Mouse (Mus musculus): ENCODE results near the gene Phf20. TPM values are rescaled to one million over a fixed set of nuclear protein-coding genes. Genes with fewer than 3 reads are reported as not detected.
"Not testable (repeated sequence)": the region's sequence is repeated elsewhere in the genome, so short reads cannot be mapped to it uniquely, and the experiment has no call there.

Gene Phf20
- polyA plus RNA-seq, 1 experiment from 2014 or later: 61.1 TPM

- no peak; the same call in 1 of the 2 replicates for ATAC-seq (replicated peaks; ENCODE audit: insufficient number of reproducible peaks, low FRiP score, low TSS enrichment)
- peaks cover 7% of the 10 kb centered on the region for H3K36me3 ChIP-seq (ENCODE audit: control insufficient read depth, insufficient read depth, low read length)
- no peaks in the 10 kb centered on the region for H3K9me3 ChIP-seq (replicated peaks; ENCODE audit: control insufficient read depth, low read length)
- peak overlapping the region; percentile 97 for H3K27ac ChIP-seq (ENCODE audit: low read depth, low read length)
- H3K9ac ChIP-seq (ENCODE audit: low read depth, low read length): peak overlapping the region; percentile 100
- H3K4me1 ChIP-seq (ENCODE audit: control insufficient read depth, insufficient read depth, low read length): peaks cover 16% of the 10 kb centered on the region
- peak overlapping the region; percentile 99 for H3K4me3 ChIP-seq (ENCODE audit: low read depth, low read length)
- H3K27me3 ChIP-seq (ENCODE audit: control insufficient read depth, insufficient read depth, low read length): no peaks in the 10 kb centered on the region
- peak overlapping the region; percentile 88; the same call in 1 of the 2 replicates for H3K4me2 ChIP-seq
- WGBS (ENCODE audit: insufficient replicate concordance): under 1% methylated on average over 41 of the region's 41 CpGs
These were observed 16.5 kb upstream of the Phf20 start for GRCm38 (mm10) chr2:156179796-156180093.

DNA sequence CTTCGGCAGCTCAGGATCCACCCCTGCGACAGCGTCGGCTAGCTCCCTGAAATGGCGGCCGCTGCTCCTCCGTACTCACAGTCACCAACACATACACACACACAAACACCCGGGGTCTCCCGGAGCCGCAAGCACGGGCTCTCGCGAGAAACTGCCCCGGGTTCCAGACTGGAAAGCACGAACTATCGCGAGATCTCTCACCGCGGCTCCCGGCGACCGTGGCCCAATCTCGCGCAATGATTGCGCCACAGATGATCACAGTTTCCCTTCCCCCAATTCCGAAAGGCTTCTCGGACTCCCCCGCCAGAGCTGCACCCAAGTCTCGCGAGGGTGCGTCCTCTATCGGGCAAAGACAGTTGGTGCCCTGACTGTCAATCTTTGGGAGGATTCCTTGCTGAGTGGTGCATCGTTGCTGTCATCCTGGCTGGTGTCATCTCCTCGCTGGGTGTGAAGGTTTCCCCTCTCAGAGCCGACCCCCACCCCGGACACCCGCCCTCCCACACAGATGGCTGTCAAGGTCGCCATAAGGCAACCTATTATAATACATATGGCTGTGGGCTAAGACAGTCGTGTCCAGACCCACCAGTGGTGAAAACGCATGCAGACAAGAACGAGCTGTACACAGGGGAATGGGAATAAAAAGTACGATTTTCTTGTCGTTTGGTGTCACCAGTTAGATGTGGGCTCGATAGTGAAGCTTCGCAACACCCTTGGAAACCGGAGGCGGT, 16.0 kb upstream of the Phf20 start, which contains the start of gene Rbm39:
TSS of gene Rbm39 (minus strand) at position 145 of the 728 bp plus-strand sequence.
- Histone ChIP-seq H3K9me3 (replicated peaks; ENCODE audit: control insufficient read depth, low read length) (no peaks in the 10 kb centered on the region), H3K9ac (ENCODE audit: low read depth, low read length) (peak within 1 kb of the TSS; percentile 100), H3K4me3 (ENCODE audit: low read depth, low read length) (peak within 1 kb of the TSS; percentile 99), H3K27ac (ENCODE audit: low read depth, low read length) (peak within 1 kb of the TSS; percentile 97), H3K4me2 (peak within 1 kb of the TSS; percentile 88), H3K27me3 (ENCODE audit: control insufficient read depth, insufficient read depth, low read length) (no peaks in the 10 kb centered on the region), H3K36me3 (ENCODE audit: control insufficient read depth, insufficient read depth, low read length) (peaks cover 7% of the 10 kb centered on the region), H3K4me1 (ENCODE audit: control insufficient read depth, insufficient read depth, low read length) (peaks cover 16% of the 10 kb centered on the region)
- under 1% methylated on average over 47 of the region's 47 CpGs for WGBS (ENCODE audit: insufficient replicate concordance)
- ATAC-seq (replicated peaks; ENCODE audit: insufficient number of reproducible peaks, low FRiP score, low TSS enrichment): peak; percentile 96

DNA sequence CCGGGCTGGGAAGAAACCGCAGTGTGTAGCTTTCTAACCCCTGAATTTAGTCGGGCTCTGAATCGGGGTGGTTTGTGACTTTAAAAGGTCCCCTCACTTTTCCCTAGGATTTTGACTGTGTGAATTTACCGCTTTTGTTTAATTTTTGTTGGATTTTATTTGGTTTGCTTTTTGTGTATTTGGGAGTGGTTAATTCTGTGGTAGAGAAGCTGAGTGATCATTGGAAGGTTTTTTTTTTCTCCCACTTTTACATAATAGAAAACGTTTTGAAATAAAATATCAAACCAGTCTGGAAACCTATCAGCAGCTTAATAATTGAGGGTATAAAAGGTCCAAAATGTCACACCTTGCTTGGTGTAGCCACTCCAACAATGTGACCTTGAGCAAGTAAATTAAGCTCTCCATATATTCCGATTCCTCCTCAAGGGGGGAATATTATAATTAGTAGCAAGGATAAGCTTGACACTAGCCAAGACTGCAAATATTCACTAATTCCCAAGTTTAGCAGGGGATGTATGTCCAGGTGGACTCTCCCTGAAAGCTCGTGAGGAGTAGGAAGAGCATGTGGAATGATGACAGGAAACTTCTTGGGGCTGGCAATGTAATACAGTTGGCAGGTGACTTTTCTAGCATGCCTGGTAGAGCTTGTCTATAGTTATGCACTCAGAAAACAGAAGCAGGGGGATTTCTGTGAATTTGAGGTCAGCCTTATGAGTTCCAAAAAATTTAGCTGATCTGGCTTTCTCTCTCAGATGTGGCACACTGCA, 15.3 kb upstream of the Phf20 start:
- H3K36me3 ChIP-seq (ENCODE audit: control insufficient read depth, insufficient read depth, low read length): peaks cover 7% of the 10 kb centered on the region
- peak overlapping the region; percentile 75 for H3K4me2 ChIP-seq
- WGBS (ENCODE audit: insufficient replicate concordance): 16% methylated on average over 8 of the region's 8 CpGs
- peak overlapping the region; percentile 100 for H3K9ac ChIP-seq (ENCODE audit: low read depth, low read length)
- H3K27ac ChIP-seq (ENCODE audit: low read depth, low read length): peak overlapping the region; percentile 97
- H3K4me3 ChIP-seq (ENCODE audit: low read depth, low read length): peak overlapping the region; percentile 99
- no peaks in the 10 kb centered on the region for H3K9me3 ChIP-seq (replicated peaks; ENCODE audit: control insufficient read depth, low read length)
- H3K4me1 ChIP-seq (ENCODE audit: control insufficient read depth, insufficient read depth, low read length): peaks cover 16% of the 10 kb centered on the region
- ATAC-seq (replicated peaks; ENCODE audit: insufficient number of reproducible peaks, low FRiP score, low TSS enrichment): peak; percentile 2; the same call in 1 of the 2 replicates
- H3K27me3 ChIP-seq (ENCODE audit: control insufficient read depth, insufficient read depth, low read length): no peaks in the 10 kb centered on the region

DNA sequence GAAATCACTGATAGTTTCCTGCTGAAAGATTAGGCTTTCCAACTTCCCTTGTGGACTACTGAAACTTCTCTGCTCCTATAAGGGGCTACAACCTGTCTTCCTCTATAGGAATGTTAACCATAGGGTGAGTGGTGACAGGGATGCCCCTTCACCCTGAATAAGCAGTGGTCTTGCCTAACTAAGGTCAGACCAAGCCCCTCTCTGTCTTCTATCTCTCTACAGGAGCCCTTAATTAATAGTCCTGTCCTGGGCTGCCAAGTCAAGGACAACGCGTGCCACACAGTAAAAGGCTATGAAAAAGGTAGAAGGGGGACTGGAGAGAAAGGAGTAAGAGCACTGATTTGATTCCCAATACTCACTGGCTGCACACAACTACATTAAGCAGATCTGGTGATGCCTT, 14.7 kb upstream of the Phf20 start:
- Histone ChIP-seq H3K4me2 (peak overlapping the region; percentile 75; the same call in 1 of the 2 replicates), H3K27me3 (ENCODE audit: control insufficient read depth, insufficient read depth, low read length) (no peaks in the 10 kb centered on the region), H3K4me3 (ENCODE audit: low read depth, low read length) (no peak overlapping the region; the same call in 1 of the 2 replicates), H3K4me1 (ENCODE audit: control insufficient read depth, insufficient read depth, low read length) (peaks cover 16% of the 10 kb centered on the region), H3K9ac (ENCODE audit: low read depth, low read length) (no peak overlapping the region), H3K36me3 (ENCODE audit: control insufficient read depth, insufficient read depth, low read length) (peaks cover 7% of the 10 kb centered on the region), H3K9me3 (replicated peaks; ENCODE audit: control insufficient read depth, low read length) (no peaks in the 10 kb centered on the region), H3K27ac (ENCODE audit: low read depth, low read length) (no peak overlapping the region)
- 78% methylated on average over 2 of the region's 2 CpGs for WGBS (ENCODE audit: insufficient replicate concordance)
- no peak for ATAC-seq (replicated peaks; ENCODE audit: insufficient number of reproducible peaks, low FRiP score, low TSS enrichment)

DNA sequence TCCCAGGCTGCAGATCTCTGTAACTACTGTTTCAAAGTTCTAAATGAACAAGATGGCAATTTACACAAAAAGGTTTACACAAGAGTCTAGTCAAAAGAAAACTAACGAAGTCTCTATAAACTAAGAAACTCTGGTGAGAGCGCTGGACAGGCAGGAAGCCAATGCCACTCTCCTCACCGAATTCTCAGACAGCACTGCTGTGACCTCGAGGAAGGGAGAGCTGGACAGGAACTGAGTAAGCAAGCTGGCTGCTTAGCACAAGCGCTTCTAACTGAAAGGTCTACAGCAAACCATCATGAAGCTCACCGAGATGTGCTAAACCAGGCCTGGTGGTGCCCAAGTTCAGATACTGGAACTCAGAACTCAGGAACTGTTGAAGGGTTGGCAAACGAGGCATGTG, 7.0 kb upstream of the Phf20 start:
- 77% methylated on average over 7 of the region's 7 CpGs for WGBS (ENCODE audit: insufficient replicate concordance)
- H3K4me2 ChIP-seq; H3K9me3 ChIP-seq (replicated peaks; ENCODE audit: control insufficient read depth, low read length); H3K27ac ChIP-seq (ENCODE audit: low read depth, low read length); H3K4me1 ChIP-seq (ENCODE audit: control insufficient read depth, insufficient read depth, low read length); ATAC-seq (replicated peaks; ENCODE audit: insufficient number of reproducible peaks, low FRiP score, low TSS enrichment); H3K27me3 ChIP-seq (ENCODE audit: control insufficient read depth, insufficient read depth, low read length); H3K4me3 ChIP-seq (ENCODE audit: low read depth, low read length); H3K9ac ChIP-seq (ENCODE audit: low read depth, low read length); H3K36me3 ChIP-seq (ENCODE audit: control insufficient read depth, insufficient read depth, low read length): not testable (repeated sequence)

DNA sequence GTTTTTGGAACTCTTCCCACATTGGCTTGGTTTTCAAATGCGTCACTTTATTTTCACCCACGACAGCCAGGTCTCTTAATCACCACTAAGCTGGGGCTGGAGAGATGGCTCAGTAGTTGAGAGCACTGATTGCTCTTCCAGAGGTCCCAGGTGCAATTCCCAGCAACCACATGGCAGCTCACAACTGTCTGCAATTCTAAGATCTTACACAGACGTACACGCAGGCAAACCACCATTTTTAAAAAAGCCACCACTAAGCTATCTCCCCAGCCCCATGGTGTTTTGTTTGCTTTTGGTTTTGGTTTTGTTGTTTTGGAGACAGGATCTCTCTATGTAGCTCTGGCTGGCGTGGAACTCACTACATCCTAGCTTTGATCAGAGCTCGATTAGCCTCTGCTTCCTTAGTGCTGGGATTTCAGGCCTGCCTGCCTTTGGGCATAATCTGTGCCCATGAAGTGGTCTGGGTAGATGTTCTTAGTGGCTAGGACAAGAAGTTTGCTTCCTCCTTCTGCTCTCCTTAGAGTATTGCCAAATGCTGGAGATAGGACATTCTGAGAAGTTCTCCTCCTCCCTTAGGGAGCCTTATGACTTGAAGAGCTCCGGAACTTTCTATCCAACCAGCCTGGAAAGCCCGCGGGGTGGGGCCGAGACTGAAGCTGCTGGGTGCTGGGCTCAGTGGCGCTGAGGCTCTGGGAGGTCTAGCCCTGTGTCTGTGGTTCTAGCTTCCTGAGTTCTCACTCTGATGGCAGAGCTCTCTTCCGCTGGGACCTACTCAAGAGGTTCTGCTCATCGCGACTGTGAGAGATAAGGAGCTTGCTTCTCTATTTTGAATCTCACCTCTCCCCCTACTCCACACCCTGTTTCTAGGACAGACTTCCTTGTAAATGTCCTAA, 6.0 kb upstream of the Phf20 start:
- H3K27ac ChIP-seq (ENCODE audit: low read depth, low read length): no peak overlapping the region
- no peaks in the 10 kb centered on the region for H3K36me3 ChIP-seq (ENCODE audit: control insufficient read depth, insufficient read depth, low read length)
- no peak for ATAC-seq (replicated peaks; ENCODE audit: insufficient number of reproducible peaks, low FRiP score, low TSS enrichment)
- no peaks in the 10 kb centered on the region for H3K27me3 ChIP-seq (ENCODE audit: control insufficient read depth, insufficient read depth, low read length)
- no peaks in the 10 kb centered on the region for H3K9me3 ChIP-seq (replicated peaks; ENCODE audit: control insufficient read depth, low read length)
- 71% methylated on average over 14 of the region's 14 CpGs for WGBS (ENCODE audit: insufficient replicate concordance)
- peaks cover 3% of the 10 kb centered on the region; the same call in 1 of the 2 replicates for H3K4me1 ChIP-seq (ENCODE audit: control insufficient read depth, insufficient read depth, low read length)
- no peak overlapping the region for H3K4me3 ChIP-seq (ENCODE audit: low read depth, low read length)
- H3K4me2 ChIP-seq: no peak overlapping the region
- no peak overlapping the region for H3K9ac ChIP-seq (ENCODE audit: low read depth, low read length)

- WGBS (ENCODE audit: insufficient replicate concordance): 89% methylated on average over 2 of the region's 2 CpGs
- Histone ChIP-seq H3K9me3 (replicated peaks; ENCODE audit: control insufficient read depth, low read length) (no peaks in the 10 kb centered on the region), H3K27me3 (ENCODE audit: control insufficient read depth, insufficient read depth, low read length) (no peaks in the 10 kb centered on the region), H3K9ac (ENCODE audit: low read depth, low read length) (no peak overlapping the region), H3K4me1 (ENCODE audit: control insufficient read depth, insufficient read depth, low read length) (peaks cover 3% of the 10 kb centered on the region; the same call in 1 of the 2 replicates), H3K36me3 (ENCODE audit: control insufficient read depth, insufficient read depth, low read length) (no peaks in the 10 kb centered on the region), H3K4me3 (ENCODE audit: low read depth, low read length) (no peak overlapping the region), H3K27ac (ENCODE audit: low read depth, low read length) (no peak overlapping the region), H3K4me2 (no peak overlapping the region)
- ATAC-seq (replicated peaks; ENCODE audit: insufficient number of reproducible peaks, low FRiP score, low TSS enrichment): no peak
These were observed 4.7 kb upstream of the Phf20 start for GRCm38 (mm10) chr2:156191540-156191939.

DNA sequence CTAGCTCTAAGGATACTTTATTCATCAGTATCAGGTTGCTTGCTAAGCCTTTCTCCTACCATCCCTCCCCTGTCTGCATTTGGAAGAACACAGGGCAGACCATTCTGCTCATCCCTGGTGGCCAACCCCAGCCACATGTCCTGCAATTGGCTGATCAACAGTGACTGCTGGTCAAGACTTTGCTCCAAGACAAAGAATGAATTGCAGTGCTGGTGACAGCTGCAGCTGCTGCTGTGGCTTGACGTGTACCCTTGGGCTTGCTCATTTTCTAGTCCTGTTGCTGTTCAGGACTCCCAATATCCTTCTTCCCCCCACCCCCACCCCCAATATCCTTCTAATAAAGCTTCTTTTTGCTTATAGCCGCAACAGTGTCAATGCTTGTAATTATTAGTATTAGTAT, 4.2 kb upstream of the Phf20 start:
- Histone ChIP-seq H3K9me3 (replicated peaks; ENCODE audit: control insufficient read depth, low read length) (no peaks in the 10 kb centered on the region), H3K4me2 (no peak overlapping the region), H3K36me3 (ENCODE audit: control insufficient read depth, insufficient read depth, low read length) (no peaks in the 10 kb centered on the region), H3K27me3 (ENCODE audit: control insufficient read depth, insufficient read depth, low read length) (no peaks in the 10 kb centered on the region), H3K4me1 (ENCODE audit: control insufficient read depth, insufficient read depth, low read length) (peaks cover 3% of the 10 kb centered on the region; the same call in 1 of the 2 replicates), H3K27ac (ENCODE audit: low read depth, low read length) (no peak overlapping the region), H3K4me3 (ENCODE audit: low read depth, low read length) (no peak overlapping the region), H3K9ac (ENCODE audit: low read depth, low read length) (no peak overlapping the region)
- no peak for ATAC-seq (replicated peaks; ENCODE audit: insufficient number of reproducible peaks, low FRiP score, low TSS enrichment)
- 77% methylated on average over 2 of the region's 2 CpGs for WGBS (ENCODE audit: insufficient replicate concordance)
